Mouse (Mus musculus): ENCODE data around the gene Intu.

Intu gene

GRCm38 (mm10) chr3:40531286-40532141 is at the start of gene Intu:
Gene Intu, plus strand, starts transcription at chr3:40531286.
- in situ Hi-C loops (cut with MboI), result no loop called here

- in situ Hi-C loops (cut with MboI), result no loop called here
Measured at GRCm38 (mm10) chr3:40483221-40483654, 47.8 kb upstream of the Intu start.

- in situ Hi-C loops (cut with MboI), result no loop called here
Measured at GRCm38 (mm10) chr3:40487381-40487780, 43.7 kb upstream of the Intu start.

GRCm38 (mm10) chr3:40491742-40492141 is 39.3 kb upstream of the Intu start:
- in situ Hi-C loops (cut with MboI), result no loop called here

- in situ Hi-C loops (cut with MboI), result no loop called here
Measured at GRCm38 (mm10) chr3:40498898-40499297, 32.2 kb upstream of the Intu start.

GRCm38 (mm10) chr3:40500157-40500808 is 30.8 kb upstream of the Intu start:
- in situ Hi-C loops (cut with MboI), result no loop called here

- in situ Hi-C loops (cut with MboI), result no loop called here
Measured at GRCm38 (mm10) chr3:40504377-40504776, 26.7 kb upstream of the Intu start.

GRCm38 (mm10) chr3:40505451-40506014 is 25.6 kb upstream of the Intu start:
- in situ Hi-C loops (cut with MboI), result no loop called here

- in situ Hi-C loops (cut with MboI), result no loop called here
Measured at GRCm38 (mm10) chr3:40508927-40509576, 22.0 kb upstream of the Intu start.

- in situ Hi-C loops (cut with MboI), result no loop called here
Measured at GRCm38 (mm10) chr3:40510567-40510966, 20.5 kb upstream of the Intu start.

- in situ Hi-C loops (cut with MboI), result no loop called here
Measured at GRCm38 (mm10) chr3:40512936-40513829, 17.9 kb upstream of the Intu start.

GRCm38 (mm10) chr3:40518240-40518639 is 12.8 kb upstream of the Intu start:
- in situ Hi-C loops (cut with MboI), result no loop called here

GRCm38 (mm10) chr3:40519555-40519954 is 11.5 kb upstream of the Intu start:
- in situ Hi-C loops (cut with MboI), result no loop called here

- in situ Hi-C loops (cut with MboI), result no loop called here
Measured at GRCm38 (mm10) chr3:40520567-40520966, 10.5 kb upstream of the Intu start.

- in situ Hi-C loops (cut with MboI), result no loop called here
Measured at GRCm38 (mm10) chr3:40522446-40522845, 8.6 kb upstream of the Intu start.

GRCm38 (mm10) chr3:40522846-40523245 is 8.2 kb upstream of the Intu start:
- in situ Hi-C loops (cut with MboI), result no loop called here

GRCm38 (mm10) chr3:40523371-40523783 is 7.7 kb upstream of the Intu start:
- in situ Hi-C loops (cut with MboI), result no loop called here

- in situ Hi-C loops (cut with MboI), result no loop called here
Measured at GRCm38 (mm10) chr3:40524841-40525240, 6.2 kb upstream of the Intu start.

GRCm38 (mm10) chr3:40525341-40525740 is 5.7 kb upstream of the Intu start:
- in situ Hi-C loops (cut with MboI), result no loop called here

- in situ Hi-C loops (cut with MboI), result no loop called here
Measured at GRCm38 (mm10) chr3:40526095-40526494, 5.0 kb upstream of the Intu start.

GRCm38 (mm10) chr3:40527218-40527617 is 3.9 kb upstream of the Intu start:
- in situ Hi-C loops (cut with MboI), result no loop called here

Data from mature B cell (primary cell).